Mouse (Mus musculus) kidney, embryonic 15.5 days (tissue): ENCODE data around the gene Cttnbp2nl. TPM values are rescaled to one million over a fixed set of nuclear protein-coding genes. Genes with fewer than 3 reads are reported as not detected.

Source experiments
- ATAC-seq: fragments of 200-750 bp; cut with Nextera tagmentation; replicated peaks from 2 replicates; pipeline ENCODE4 v1.8.0; 2017; ENCODE audit warnings: moderate TSS enrichment; ENCODE audit not compliant: low FRiP score
- H3K27ac ChIP-seq: fragments of 300-500 bp; sonication (generic); 2 replicates; pipeline ENCODE4 v1.5.1; 2015; ENCODE audit warnings: mild to moderate bottlenecking, inconsistent platforms
- H3K27me3 ChIP-seq: fragments of 300-500 bp; sonication (generic); 2 replicates; pipeline ENCODE4 v1.6.1; 2015; ENCODE audit warnings: inconsistent platforms
- H3K36me3 ChIP-seq: fragments of 300-500 bp; sonication (generic); 2 replicates; pipeline ENCODE4 v1.6.1; 2015; ENCODE audit warnings: inconsistent platforms
- H3K4me1 ChIP-seq: fragments of 300-500 bp; sonication (generic); 2 replicates; pipeline ENCODE4 v1.6.1; 2015; ENCODE audit warnings: inconsistent platforms
- H3K4me2 ChIP-seq: fragments of 300-500 bp; sonication (generic); 2 replicates; pipeline ENCODE4 v1.6.1; 2015; ENCODE audit warnings: moderate library complexity, mild to moderate bottlenecking, inconsistent platforms
- H3K4me3 ChIP-seq: fragments of 300-500 bp; sonication (generic); replicated peaks from 2 replicates; pipeline ENCODE4 v1.5.1; 2015; ENCODE audit warnings: mild to moderate bottlenecking, inconsistent platforms
- H3K9ac ChIP-seq: fragments of 300-500 bp; sonication (generic); 2 replicates; pipeline ENCODE4 v1.6.1; 2015; ENCODE audit warnings: mild to moderate bottlenecking, inconsistent platforms
- H3K9me3 ChIP-seq: fragments of 300-500 bp; sonication (generic); replicated peaks from 2 replicates; pipeline ENCODE4 v1.6.1; 2016; ENCODE audit warnings: inconsistent platforms
- WGBS: fragments of 180-500 bp; shearing (Covaris S2); methylation state at CpG from one replicate; pipeline ENCODE4 v1.1.7; 2015; ENCODE audit warnings: mixed read lengths; 5-methylcytosine and 5-hydroxymethylcytosine counted together
- polyA plus RNA-seq: library from polyadenylated mRNA; unstranded; fragments of >200 nt; fragmentation: Nextera tagmentation; extraction: Ambion mirVana; gene quantifications from 2 replicates; pipeline ENCODE4 v1.2.1, GENCODE M21; 2015

Gene Cttnbp2nl
- polyA plus RNA-seq, 1 experiment from 2014 or later = 29.4 TPM

DNA sequence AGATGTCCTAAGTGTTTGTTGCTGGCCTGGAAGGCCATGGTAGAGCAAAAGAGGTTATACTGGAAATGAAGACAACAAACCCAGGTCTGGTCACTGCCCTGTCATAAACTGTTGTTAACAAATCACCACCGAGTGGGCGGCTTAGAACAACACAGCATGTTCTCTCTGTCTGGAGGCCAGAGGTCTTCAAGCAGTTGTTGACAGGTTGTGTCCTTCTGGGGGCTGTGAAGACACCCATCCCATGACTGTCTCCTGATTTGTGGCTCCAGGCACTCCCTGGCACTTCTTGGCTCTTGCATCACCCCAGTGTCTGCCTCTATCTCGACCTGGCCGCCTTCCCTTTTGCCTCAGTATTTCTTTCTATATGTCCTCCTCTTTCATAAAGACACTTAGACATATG lies 2.7 kb upstream of the Cttnbp2nl start:
- Histone ChIP-seq H3K4me3 (no peak overlapping the region), H3K4me2 (no peak overlapping the region), H3K27ac (peak overlapping the region; percentile 82), H3K36me3 (no peaks in the 10 kb centered on the region), H3K4me1 (peaks cover 42% of the 10 kb centered on the region), H3K27me3 (peaks cover 14% of the 10 kb centered on the region), H3K9me3 (no peaks in the 10 kb centered on the region), H3K9ac (no peak overlapping the region)
- no peak for ATAC-seq
- 46% methylated on average over 4 of the region's 4 CpGs for WGBS

DNA sequence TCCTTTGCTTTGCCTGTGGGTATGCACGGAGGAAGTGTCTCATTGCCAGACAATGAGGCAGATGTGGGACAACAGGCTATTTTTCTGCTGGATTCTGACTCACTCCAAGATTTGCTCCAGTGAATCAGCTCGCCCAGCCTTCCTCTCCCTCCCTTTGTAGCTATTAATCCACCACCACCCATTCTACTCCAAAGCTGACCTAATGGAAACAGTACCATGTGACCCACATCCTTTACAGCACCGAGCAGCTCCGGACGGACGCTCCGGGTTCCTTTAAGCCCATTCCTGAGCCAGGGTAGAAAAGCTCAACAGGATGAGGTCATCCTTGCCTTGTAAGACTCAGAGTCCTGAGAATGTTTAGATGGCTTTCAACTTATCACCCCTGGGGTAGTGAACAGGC lies 2.0 kb upstream of the Cttnbp2nl start:
- peak overlapping the region; percentile 25 for H3K4me2 ChIP-seq
- no peak overlapping the region for H3K4me3 ChIP-seq
- peak overlapping the region; percentile 82 for H3K27ac ChIP-seq
- H3K9me3 ChIP-seq = no peaks in the 10 kb centered on the region
- no peak for ATAC-seq
- WGBS = 38% methylated on average over 7 of the region's 7 CpGs
- H3K9ac ChIP-seq = no peak overlapping the region
- peaks cover 7% of the 10 kb centered on the region for H3K27me3 ChIP-seq
- peaks cover 44% of the 10 kb centered on the region for H3K4me1 ChIP-seq
- no peaks in the 10 kb centered on the region for H3K36me3 ChIP-seq

DNA sequence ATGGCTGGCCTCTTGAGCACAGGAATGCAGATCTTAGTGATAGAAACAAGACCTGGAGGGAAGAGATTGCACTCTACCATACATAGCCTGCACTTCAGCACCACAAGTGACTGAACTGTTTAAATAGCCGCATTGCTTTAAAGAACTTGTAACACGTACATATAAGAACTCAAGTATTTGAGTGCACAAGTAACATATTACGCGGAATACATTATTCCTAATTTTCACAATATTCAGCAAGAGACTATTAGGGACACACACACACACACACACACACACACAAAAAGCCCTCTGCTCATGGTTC lies 704 bp upstream of the Cttnbp2nl start:
- Histone ChIP-seq H3K27me3 (no peaks in the 10 kb centered on the region), H3K9ac (peak overlapping the region; percentile 44), H3K9me3 (no peaks in the 10 kb centered on the region), H3K36me3 (no peaks in the 10 kb centered on the region), H3K4me2 (peak overlapping the region; percentile 73), H3K4me1 (peaks cover 46% of the 10 kb centered on the region), H3K4me3 (peak overlapping the region; percentile 84), H3K27ac (peak overlapping the region; percentile 82)
- ATAC-seq = no peak
- WGBS = 72% methylated on average over 4 of the region's 4 CpGs

- ATAC-seq = peak; percentile 70
- no peaks in the 10 kb centered on the region for H3K9me3 ChIP-seq
- peak overlapping the region; percentile 78 for H3K4me2 ChIP-seq
- H3K27ac ChIP-seq = peak overlapping the region; percentile 85
- H3K27me3 ChIP-seq = no peaks in the 10 kb centered on the region
- peaks cover 50% of the 10 kb centered on the region for H3K4me1 ChIP-seq
- no peaks in the 10 kb centered on the region for H3K36me3 ChIP-seq
- under 1% methylated on average over 37 of the region's 37 CpGs for WGBS
- peak overlapping the region; percentile 84 for H3K4me3 ChIP-seq
- peak overlapping the region; percentile 84 for H3K9ac ChIP-seq
Observed at GRCm38 (mm10) chr3:105052171-105052936, 592 bp downstream of the Cttnbp2nl start.

DNA sequence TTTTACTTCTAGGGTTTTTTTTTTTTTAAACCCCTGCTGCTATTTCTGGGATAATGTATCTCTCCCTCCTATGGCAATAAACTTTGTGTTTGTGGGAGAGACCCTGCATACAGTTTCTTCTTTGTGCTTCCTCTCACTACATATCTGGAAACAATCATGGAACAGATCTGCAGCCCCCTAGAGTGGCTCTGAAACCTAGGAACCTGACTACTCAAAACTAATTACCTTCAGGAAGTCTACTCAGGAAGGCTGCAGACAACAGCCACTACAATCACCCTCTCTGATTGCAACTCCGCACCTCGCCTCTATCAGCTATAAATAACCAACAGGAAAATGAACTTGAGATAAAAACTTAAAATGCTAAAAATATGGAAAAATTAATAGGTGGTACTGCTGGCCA lies 1.8 kb downstream of the Cttnbp2nl start:
- WGBS = 48% methylated on average over 2 of the region's 2 CpGs
- peak overlapping the region; percentile 78 for H3K4me2 ChIP-seq

GRCm38 (mm10) chr3:105049848-105050247 lies 3.1 kb downstream of the Cttnbp2nl start:
- WGBS = 73% methylated on average over 6 of the region's 6 CpGs
- H3K27me3 ChIP-seq = no peaks in the 10 kb centered on the region
- peaks cover 51% of the 10 kb centered on the region for H3K4me1 ChIP-seq
- no peak overlapping the region for H3K4me2 ChIP-seq
- no peak overlapping the region for H3K9ac ChIP-seq
- H3K36me3 ChIP-seq = 0 out of 2 replicates have a peak, but pooled peaks cover 4% of the 10 kb centered on the region
- no peak for ATAC-seq
- no peak overlapping the region for H3K27ac ChIP-seq
- H3K4me3 ChIP-seq = no peak overlapping the region
- no peaks in the 10 kb centered on the region for H3K9me3 ChIP-seq

More for the DNA sequence above, 1.8 kb downstream of the Cttnbp2nl start:
- H3K27me3 ChIP-seq = no peaks in the 10 kb centered on the region
- peak overlapping the region; percentile 85 for H3K27ac ChIP-seq
- H3K4me3 ChIP-seq = peak overlapping the region; percentile 84
- H3K36me3 ChIP-seq = 0 out of 2 replicates have a peak, but pooled peaks cover 4% of the 10 kb centered on the region
- H3K9ac ChIP-seq = peak overlapping the region; percentile 84; the same call in 1 of the 2 replicates
- ATAC-seq = no peak
- peaks cover 52% of the 10 kb centered on the region for H3K4me1 ChIP-seq
- no peaks in the 10 kb centered on the region for H3K9me3 ChIP-seq

GRCm38 (mm10) chr3:105047616-105048015 lies 5.3 kb downstream of the Cttnbp2nl start:
- Histone ChIP-seq H3K27me3 (no peaks in the 10 kb centered on the region), H3K4me1 (peaks cover 40% of the 10 kb centered on the region), H3K9me3 (no peaks in the 10 kb centered on the region), H3K27ac (no peak overlapping the region), H3K9ac (no peak overlapping the region), H3K4me2 (no peak overlapping the region), H3K36me3 (0 out of 2 replicates have a peak, but pooled peaks cover 4% of the 10 kb centered on the region), H3K4me3 (no peak overlapping the region)
- 59% methylated on average over 8 of the region's 8 CpGs for WGBS
- no peak for ATAC-seq

- no peak overlapping the region; the same call in 1 of the 2 replicates for H3K27ac ChIP-seq
Observed at GRCm38 (mm10) chr3:105046870-105047269, 6.1 kb downstream of the Cttnbp2nl start.

GRCm38 (mm10) chr3:105043746-105044145 lies 9.2 kb downstream of the Cttnbp2nl start:
- H3K9me3 ChIP-seq = no peaks in the 10 kb centered on the region
- no peak for ATAC-seq
- 86% methylated on average over 5 of the region's 5 CpGs for WGBS

More at GRCm38 (mm10) chr3:105046870-105047269, 6.1 kb downstream of the Cttnbp2nl start:
- H3K27me3 ChIP-seq = no peaks in the 10 kb centered on the region
- no peaks in the 10 kb centered on the region for H3K9me3 ChIP-seq
- no peak overlapping the region for H3K9ac ChIP-seq
- no peak overlapping the region for H3K4me2 ChIP-seq
- ATAC-seq = no peak
- H3K4me3 ChIP-seq = no peak overlapping the region
- H3K36me3 ChIP-seq = 0 out of 2 replicates have a peak, but pooled peaks cover 4% of the 10 kb centered on the region
- WGBS = 72% methylated on average over 5 of the region's 5 CpGs
- H3K4me1 ChIP-seq = peaks cover 37% of the 10 kb centered on the region

DNA sequence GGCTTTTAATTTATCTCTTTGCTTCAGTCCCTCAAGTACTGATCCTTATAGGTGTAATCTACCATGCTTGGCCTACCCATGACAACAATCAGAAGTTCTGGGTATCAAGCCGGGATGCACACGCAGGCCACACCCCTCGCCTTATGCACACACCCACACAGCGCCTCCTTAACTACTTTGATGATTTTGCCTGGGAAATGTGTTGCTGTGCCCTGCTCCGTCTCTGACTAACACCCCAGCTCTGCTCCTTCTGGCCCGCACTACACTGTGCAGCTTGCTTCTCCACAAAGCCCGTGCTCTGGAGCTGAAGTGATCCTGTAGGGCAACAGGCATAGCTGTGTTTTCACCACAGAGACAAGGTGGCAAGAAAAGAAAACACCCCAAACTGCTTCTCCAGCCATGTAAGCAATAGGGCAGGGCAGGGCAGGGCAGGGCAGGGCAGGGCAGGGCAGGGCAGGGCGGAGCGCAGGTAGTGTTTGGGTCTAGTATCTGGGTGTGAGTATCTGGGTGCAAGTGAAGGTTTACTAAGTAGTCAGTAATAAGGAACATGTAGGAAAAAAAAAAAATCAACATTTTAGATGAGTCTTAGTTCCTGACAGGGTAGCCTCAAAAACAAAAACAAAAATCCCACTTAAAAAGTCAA lies 11.8 kb downstream of the Cttnbp2nl start:
- Histone ChIP-seq H3K4me1 (peaks cover 25% of the 10 kb centered on the region), H3K27ac (no peak overlapping the region), H3K4me2 (no peak overlapping the region), H3K36me3 (peaks cover 22% of the 10 kb centered on the region), H3K27me3 (no peaks in the 10 kb centered on the region), H3K9ac (no peak overlapping the region), H3K9me3 (no peaks in the 10 kb centered on the region), H3K4me3 (no peak overlapping the region)
- no peak for ATAC-seq
- 88% methylated on average over 9 of the region's 9 CpGs for WGBS

More at GRCm38 (mm10) chr3:105043746-105044145, 9.2 kb downstream of the Cttnbp2nl start:
- Histone ChIP-seq H3K4me1 (peaks cover 30% of the 10 kb centered on the region), H3K27ac (no peak overlapping the region), H3K4me3 (no peak overlapping the region), H3K27me3 (no peaks in the 10 kb centered on the region), H3K4me2 (no peak overlapping the region), H3K9ac (no peak overlapping the region), H3K36me3 (0 out of 2 replicates have a peak, but pooled peaks cover 4% of the 10 kb centered on the region)

DNA sequence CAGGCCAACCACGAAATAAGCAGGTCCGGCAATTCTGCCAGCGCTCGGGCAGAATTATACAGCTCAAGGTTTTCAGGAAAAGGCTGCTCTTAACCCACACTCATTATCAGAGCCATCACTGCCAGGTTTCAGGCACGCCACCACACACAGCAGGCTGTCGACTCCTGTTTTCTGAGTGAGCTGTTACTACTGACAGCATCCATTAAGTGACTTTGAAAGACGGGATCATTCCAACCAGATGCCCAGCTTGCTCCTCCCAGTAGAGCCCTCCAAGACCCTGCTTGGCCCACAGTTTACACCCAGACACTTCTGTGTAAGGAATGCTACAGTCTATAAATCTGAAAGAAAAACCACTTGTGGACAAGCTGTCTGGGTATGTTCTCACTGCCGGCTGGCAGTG lies 12.9 kb downstream of the Cttnbp2nl start:
- Histone ChIP-seq H3K9ac (no peak overlapping the region), H3K9me3 (no peaks in the 10 kb centered on the region), H3K4me3 (no peak overlapping the region), H3K36me3 (peaks cover 32% of the 10 kb centered on the region), H3K4me1 (peaks cover 24% of the 10 kb centered on the region), H3K27ac (no peak overlapping the region), H3K27me3 (no peaks in the 10 kb centered on the region), H3K4me2 (no peak overlapping the region)
- no peak for ATAC-seq
- 44% methylated on average over 8 of the region's 8 CpGs for WGBS

GRCm38 (mm10) chr3:105037240-105037770 lies 15.6 kb downstream of the Cttnbp2nl start:
- Histone ChIP-seq H3K4me2 (no peak overlapping the region), H3K4me3 (no peak overlapping the region), H3K27ac (0 out of 2 replicates have a peak overlapping the region, but pooled peaks have one; percentile 65), H3K4me1 (peaks cover 19% of the 10 kb centered on the region), H3K9me3 (no peaks in the 10 kb centered on the region), H3K9ac (no peak overlapping the region), H3K36me3 (peaks cover 58% of the 10 kb centered on the region), H3K27me3 (no peaks in the 10 kb centered on the region)
- ATAC-seq = no peak
- WGBS = 85% methylated on average over 6 of the region's 6 CpGs
